Mouse (Mus musculus) midbrain, embryonic 11.5 days (tissue): Measurements from ENCODE around the gene Sh2b3. TPM values are rescaled to one million over a fixed set of nuclear protein-coding genes. Genes with fewer than 3 reads are reported as not detected.

Source experiments
- ATAC-seq: fragments of 200-750 bp; cut with Nextera tagmentation; 2 replicates; pipeline ENCODE4 v1.8.0; 2017; ENCODE audit warnings: moderate TSS enrichment, moderate library complexity; ENCODE audit not compliant: low FRiP score
- DNase-seq: peaks from one replicate; pipeline ENCODE4 v3.0.0; 2015; ENCODE audit warnings: low spot score; ENCODE audit errors: missing footprints
- H3K27ac ChIP-seq: fragments of 300-500 bp; sonication (generic); 2 replicates; pipeline ENCODE4 v1.5.1; 2014; ENCODE audit warnings: low read depth, low read length
- H3K27me3 ChIP-seq: fragments of 300-500 bp; sonication (generic); 2 replicates; pipeline ENCODE4 v1.6.1; 2014; ENCODE audit warnings: mild to moderate bottlenecking, low read length, moderate library complexity, mixed read lengths; ENCODE audit not compliant: control insufficient read depth, insufficient read depth
- H3K36me3 ChIP-seq: fragments of 300-500 bp; sonication (generic); 2 replicates; pipeline ENCODE4 v1.6.1; 2014; ENCODE audit warnings: mild to moderate bottlenecking, low read length, moderate library complexity, mixed read lengths; ENCODE audit not compliant: control insufficient read depth, insufficient read depth
- H3K4me1 ChIP-seq: fragments of 300-500 bp; sonication (generic); 2 replicates; pipeline ENCODE4 v1.6.1; 2014; ENCODE audit warnings: low read length; ENCODE audit not compliant: control insufficient read depth, insufficient read depth
- H3K4me2 ChIP-seq: fragments of 300-500 bp; sonication (generic); 2 replicates; pipeline ENCODE4 v1.6.1; 2014; ENCODE audit warnings: mild to moderate bottlenecking, moderate library complexity
- H3K4me3 ChIP-seq: fragments of 300-500 bp; sonication (generic); 2 replicates; pipeline ENCODE4 v1.5.1; 2014; ENCODE audit warnings: low read depth, low read length
- H3K9ac ChIP-seq: fragments of 300-500 bp; sonication (generic); 2 replicates; pipeline ENCODE4 v1.6.1; 2014; ENCODE audit warnings: low read length
- H3K9me3 ChIP-seq: fragments of 300-500 bp; sonication (generic); 2 replicates; pipeline ENCODE4 v1.6.1; 2016; ENCODE audit warnings: low read length; ENCODE audit not compliant: control insufficient read depth
- WGBS: fragments of 180-500 bp; shearing (Covaris S2); extraction: QIAGEN DNeasy Blood & Tissue Kit; methylation state at CpG from one replicate; pipeline ENCODE4 v1.1.7; 2014; 5-methylcytosine and 5-hydroxymethylcytosine counted together
- polyA plus RNA-seq: library from polyadenylated mRNA; unstranded; fragments of >200 nt; fragmentation: Nextera tagmentation; extraction: Ambion mirVana; gene quantifications from 2 replicates; pipeline ENCODE4 v1.2.1, GENCODE M21; 2014

The Sh2b3 gene
- polyA plus RNA-seq, 1 experiment from 2014 or later = 9.4 TPM

DNA sequence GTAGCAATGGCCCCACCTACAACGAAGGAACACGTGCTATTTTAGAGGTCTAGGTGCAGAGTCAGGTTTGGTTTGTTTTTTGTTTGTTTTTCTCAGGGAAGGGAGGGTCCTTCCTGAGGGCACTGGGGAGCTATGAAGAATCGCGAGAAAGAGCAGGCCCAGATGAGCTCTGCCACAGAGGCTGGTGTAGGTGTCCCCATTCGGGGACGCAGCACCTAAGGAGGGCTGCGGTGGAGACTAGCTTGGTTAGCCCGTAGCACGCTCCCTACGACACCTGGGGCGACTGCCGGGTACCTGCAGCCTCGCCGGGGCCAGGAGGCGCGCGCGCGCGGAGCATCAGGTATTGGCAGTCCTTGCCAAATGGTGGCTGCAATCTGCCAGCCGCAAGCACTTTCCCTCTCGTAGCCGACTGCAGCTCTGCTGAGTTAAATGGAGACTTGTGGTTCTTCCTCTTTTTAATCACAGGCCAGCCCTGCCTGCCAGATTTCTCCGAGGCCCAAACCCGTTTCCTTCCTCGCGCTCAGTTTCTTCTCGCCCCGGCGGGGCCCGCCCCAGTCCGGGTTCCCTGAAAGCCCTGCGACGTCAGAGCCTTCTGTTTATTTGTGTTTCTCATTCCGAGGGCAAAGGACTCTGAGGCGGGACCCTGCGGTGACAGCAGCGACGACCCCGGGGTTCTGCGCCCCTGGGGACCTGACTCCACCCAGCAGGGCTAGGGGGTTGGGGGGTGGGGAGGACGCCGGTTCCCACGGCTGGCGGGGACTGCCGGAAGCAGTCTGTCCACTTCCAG, 1.1 kb upstream of the Sh2b3 start:
- H3K9ac ChIP-seq = peak overlapping the region; percentile 36; the same call in 1 of the 2 replicates
- H3K4me3 ChIP-seq = peak overlapping the region; percentile 24
- DNase-seq (peak; percentile 92), ATAC-seq (no peak)
- peaks cover 49% of the 10 kb centered on the region for H3K27me3 ChIP-seq
- no peaks in the 10 kb centered on the region for H3K9me3 ChIP-seq
- no peak overlapping the region for H3K27ac ChIP-seq
- peak overlapping the region; percentile 48 for H3K4me2 ChIP-seq
- 1% methylated on average over 45 of the region's 46 CpGs for WGBS
- H3K4me1 ChIP-seq = peaks cover 40% of the 10 kb centered on the region
- H3K36me3 ChIP-seq = no peaks in the 10 kb centered on the region

GRCm38 (mm10) chr5:121836692-121837415, 592 bp downstream of the Sh2b3 start:
- Histone ChIP-seq H3K4me1 (peaks cover 35% of the 10 kb centered on the region), H3K27ac (no peak overlapping the region), H3K9me3 (no peaks in the 10 kb centered on the region), H3K9ac (peak overlapping the region; percentile 69), H3K4me2 (peak overlapping the region; percentile 97), H3K4me3 (peak overlapping the region; percentile 65), H3K27me3 (peaks cover 34% of the 10 kb centered on the region), H3K36me3 (no peaks in the 10 kb centered on the region)
- ATAC-seq (peak; percentile 84), DNase-seq (peak; percentile 99)
- under 1% methylated on average over 56 of the region's 77 CpGs for WGBS

DNA sequence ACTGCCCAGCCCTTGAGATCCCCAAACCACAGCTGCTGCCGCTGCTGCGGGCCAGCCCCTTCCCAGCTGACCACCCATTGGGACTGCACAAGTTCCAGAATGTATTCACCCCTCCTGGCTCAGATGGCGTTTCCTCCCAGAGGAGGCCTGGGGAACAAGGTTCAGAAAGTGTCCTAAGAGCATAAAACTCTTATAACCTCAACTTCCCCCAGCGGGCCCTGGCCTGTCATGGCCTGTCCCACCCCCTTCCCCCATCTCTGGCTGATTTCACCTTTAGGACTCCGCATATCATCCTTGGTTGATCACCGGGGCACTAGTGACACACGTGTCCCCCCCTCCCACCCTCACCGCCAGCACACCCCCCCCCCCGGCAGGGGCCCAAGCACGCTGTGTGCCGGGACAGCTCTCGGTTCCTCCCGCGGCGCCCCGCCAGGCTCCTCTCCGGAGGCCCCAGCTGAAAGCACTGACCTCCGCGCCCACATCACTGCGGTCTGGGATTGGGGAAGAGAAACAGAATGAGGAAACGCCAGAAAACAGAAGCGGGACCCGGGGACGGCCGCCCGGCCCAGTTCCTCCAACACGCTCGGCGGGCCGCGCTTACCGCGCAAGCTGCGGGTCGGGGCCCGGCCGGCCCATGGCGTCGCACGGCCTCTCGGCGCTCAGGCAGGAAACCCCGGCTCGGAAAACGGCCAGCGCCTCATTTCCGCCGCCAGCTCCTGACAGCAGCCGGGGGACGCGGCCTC, 1.3 kb downstream of the Sh2b3 start:
- Histone ChIP-seq H3K4me2 (peak overlapping the region; percentile 97), H3K9me3 (no peaks in the 10 kb centered on the region), H3K9ac (peak overlapping the region; percentile 69), H3K4me3 (peak overlapping the region; percentile 65), H3K4me1 (peaks cover 35% of the 10 kb centered on the region), H3K27ac (no peak overlapping the region), H3K36me3 (no peaks in the 10 kb centered on the region), H3K27me3 (peaks cover 29% of the 10 kb centered on the region)
- ATAC-seq (peak; percentile 27), DNase-seq (no peak)
- WGBS = under 1% methylated on average over 51 of the region's 51 CpGs

DNA sequence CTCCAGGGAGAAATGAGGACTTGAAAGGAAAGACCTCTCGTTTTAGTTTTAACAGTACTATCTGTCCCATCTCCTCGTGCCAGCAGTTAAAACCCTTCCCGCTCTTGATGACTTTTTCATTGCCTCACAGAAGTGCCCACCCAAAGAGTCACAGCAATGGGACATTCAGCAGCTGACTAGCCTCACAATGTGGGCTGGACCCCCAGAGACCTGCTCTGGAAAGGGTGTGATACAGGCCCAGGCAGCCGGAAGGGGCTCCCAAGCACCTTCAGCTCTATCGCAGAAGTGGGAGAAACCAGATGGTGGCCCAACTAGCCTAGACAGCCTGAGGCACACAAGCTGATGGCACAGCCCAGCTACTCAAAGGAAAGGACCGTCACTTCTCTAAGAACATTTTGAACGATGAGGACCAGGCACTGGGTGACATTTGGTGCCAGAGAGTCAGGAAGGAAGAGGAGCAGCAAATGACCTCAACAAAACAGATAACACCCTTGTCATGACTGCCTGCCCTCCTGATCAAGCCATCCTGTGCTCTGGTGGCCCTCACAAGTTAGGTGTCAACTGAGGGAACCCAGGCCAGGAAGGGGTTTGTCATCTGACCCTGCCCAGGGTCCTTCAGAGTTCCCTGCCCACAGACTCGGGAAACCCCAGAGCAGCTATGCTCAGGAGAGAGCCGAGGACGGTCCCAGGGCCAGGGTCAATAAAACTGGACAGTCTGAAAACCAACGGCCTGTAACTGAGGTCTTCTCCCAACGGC, 2.3 kb downstream of the Sh2b3 start:
- no peaks in the 10 kb centered on the region for H3K36me3 ChIP-seq
- WGBS = 50% methylated on average over 12 of the region's 12 CpGs
- peaks cover 35% of the 10 kb centered on the region for H3K4me1 ChIP-seq
- H3K4me3 ChIP-seq = peak overlapping the region; percentile 65
- peaks cover 29% of the 10 kb centered on the region for H3K27me3 ChIP-seq
- no peak overlapping the region for H3K27ac ChIP-seq
- no peaks in the 10 kb centered on the region for H3K9me3 ChIP-seq
- DNase-seq (no peak), ATAC-seq (no peak)
- no peak overlapping the region for H3K9ac ChIP-seq
- H3K4me2 ChIP-seq = peak overlapping the region; percentile 97

DNA sequence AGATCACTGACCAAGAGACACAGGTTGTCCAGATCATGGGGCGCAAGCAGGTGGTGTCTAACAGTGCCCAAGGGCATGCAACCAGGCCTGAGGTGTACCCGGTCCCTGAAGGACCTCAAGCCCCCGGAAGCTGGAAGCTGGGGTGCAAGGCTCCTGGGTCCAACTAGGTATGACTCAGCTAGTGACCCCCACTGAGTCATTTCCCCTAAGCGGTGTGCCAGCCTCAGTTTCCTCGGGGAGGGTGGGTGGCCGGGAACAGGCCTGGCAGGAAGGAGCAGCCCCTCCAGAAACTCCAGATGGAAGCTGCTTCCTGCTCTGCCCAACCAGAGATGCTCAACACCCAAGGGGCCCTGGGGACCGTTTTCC, 3.2 kb downstream of the Sh2b3 start:
- H3K4me1 ChIP-seq = peaks cover 35% of the 10 kb centered on the region
- H3K4me2 ChIP-seq = no peak overlapping the region
- H3K36me3 ChIP-seq = no peaks in the 10 kb centered on the region
- H3K9me3 ChIP-seq = no peaks in the 10 kb centered on the region
- DNase-seq (no peak), ATAC-seq (no peak)
- H3K4me3 ChIP-seq = no peak overlapping the region
- H3K27ac ChIP-seq = no peak overlapping the region
- 80% methylated on average over 7 of the region's 7 CpGs for WGBS
- peaks cover 34% of the 10 kb centered on the region for H3K27me3 ChIP-seq
- H3K9ac ChIP-seq = no peak overlapping the region

- WGBS = 55% methylated on average over 10 of the region's 10 CpGs
- Histone ChIP-seq H3K9ac (no peak overlapping the region), H3K4me3 (no peak overlapping the region), H3K9me3 (no peaks in the 10 kb centered on the region), H3K36me3 (no peaks in the 10 kb centered on the region), H3K4me1 (peaks cover 36% of the 10 kb centered on the region), H3K4me2 (no peak overlapping the region), H3K27ac (no peak overlapping the region), H3K27me3 (peaks cover 34% of the 10 kb centered on the region)
- DNase-seq (no peak), ATAC-seq (no peak)
These were observed 3.7 kb downstream of the Sh2b3 start for GRCm38 (mm10) chr5:121833572-121834240.

DNA sequence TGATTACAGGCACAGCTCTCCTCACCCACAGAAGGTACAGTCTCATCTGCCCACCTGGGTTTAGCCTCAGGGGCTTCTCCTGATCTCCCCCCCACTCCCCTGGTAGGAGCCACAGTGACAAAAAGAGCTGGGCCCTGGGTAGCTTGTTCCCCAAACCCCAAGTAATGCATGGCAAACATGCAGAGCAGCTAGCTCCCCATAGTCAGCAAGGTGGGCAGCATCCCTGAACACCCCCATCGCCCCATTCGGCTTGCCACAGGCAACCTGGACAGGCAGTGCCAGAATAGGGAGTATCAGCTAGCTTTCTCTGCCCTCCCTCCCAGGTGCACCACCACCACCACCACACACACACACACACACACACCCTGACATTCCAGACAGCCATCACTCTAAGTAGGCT, 4.3 kb downstream of the Sh2b3 start:
- DNase-seq (no peak), ATAC-seq (no peak)
- Histone ChIP-seq H3K9ac (no peak overlapping the region), H3K27ac (no peak overlapping the region), H3K4me1 (peaks cover 36% of the 10 kb centered on the region), H3K27me3 (peaks cover 34% of the 10 kb centered on the region), H3K4me3 (no peak overlapping the region), H3K4me2 (no peak overlapping the region), H3K9me3 (no peaks in the 10 kb centered on the region), H3K36me3 (no peaks in the 10 kb centered on the region)
- 92% methylated on average over 2 of the region's 2 CpGs for WGBS

DNA sequence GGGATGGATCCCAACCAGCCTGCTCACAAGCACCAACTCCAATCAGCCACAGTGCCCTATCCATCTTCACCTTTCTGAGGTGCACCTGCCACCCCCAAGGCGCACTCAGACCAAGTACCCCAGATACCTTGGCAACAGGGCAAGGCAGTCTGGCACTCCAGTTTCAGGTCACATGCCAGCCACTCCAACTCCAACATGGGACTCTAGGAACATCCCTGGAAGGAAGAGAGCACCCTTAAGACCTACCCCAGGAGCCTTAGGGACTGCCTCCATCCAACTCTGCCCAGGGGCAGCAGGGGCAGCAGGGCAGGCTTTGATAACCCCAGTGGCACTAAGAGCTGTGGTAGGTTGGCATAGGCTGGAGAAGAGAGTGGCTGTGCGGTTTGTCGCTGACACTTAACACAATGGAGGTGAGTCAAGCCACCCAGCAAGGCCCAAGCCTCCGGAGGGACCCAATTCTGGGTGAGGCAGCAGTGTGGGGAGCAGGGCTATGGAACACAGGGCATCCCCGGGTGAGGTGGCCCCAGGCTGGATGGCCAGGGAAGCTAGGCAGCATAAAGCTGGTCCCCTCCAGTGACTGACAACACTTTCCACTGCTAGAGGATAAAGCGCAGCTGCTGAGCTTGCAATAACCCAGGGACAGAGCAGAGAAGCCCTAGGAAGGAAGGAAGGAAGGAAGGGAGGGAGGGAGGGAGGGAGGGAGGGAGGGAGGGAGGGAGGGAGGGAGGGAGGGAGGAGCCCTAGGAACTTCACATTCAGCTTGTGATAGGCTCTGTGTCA, 4.9 kb downstream of the Sh2b3 start:
- H3K4me3 ChIP-seq = no peak overlapping the region
- WGBS = 78% methylated on average over 6 of the region's 6 CpGs
- no peak overlapping the region for H3K27ac ChIP-seq
- H3K9ac ChIP-seq = no peak overlapping the region
- no peak overlapping the region for H3K4me2 ChIP-seq
- peaks cover 31% of the 10 kb centered on the region for H3K4me1 ChIP-seq
- peaks cover 34% of the 10 kb centered on the region for H3K27me3 ChIP-seq
- no peaks in the 10 kb centered on the region for H3K9me3 ChIP-seq
- no peaks in the 10 kb centered on the region for H3K36me3 ChIP-seq
- no peak for DNase-seq
- no peak for ATAC-seq
